Comparison of ENCODE assay signal across 8 mouse cellular contexts in genomic region chr19:7019191-7019590, GRCm38 (mm10). TPM values are rescaled to one million over a fixed set of nuclear protein-coding genes. Genes with fewer than 3 reads are reported as not detected.
A peak's percentile ranks its signal among the peaks of the same experiment; 100 is the strongest.
DNase-seq lines count a peak whose midpoint lies in the region; ATAC-seq and TF ChIP-seq lines count a peak whose summit lies in the region.

TSS of gene Fermt3 (minus strand) at chr19:7019469.

- TF ChIP-seq EP300 in heart, adult 2 months (IDR thresholded peaks at IDR 0.05; ENCODE audit: insufficient read depth, low read depth, low read length) = no peak

- DNase-seq in adrenal gland, adult 2 months = peak; percentile 44
- no peak for DNase-seq in adrenal gland, adult 8-10 months
- DNase-seq in heart, adult 2 months = peak; percentile 55 to 80
- peak; percentile 60 to 82 for DNase-seq in spleen, adult 2 months (ENCODE audit: low read depth in 1 of 2, low spot score in 2 of 2)
- DNase-seq in cerebellum, adult 8-10 months = no peak
- no peak for DNase-seq in layer of hippocampus, adult 8-10 months (ENCODE audit: low spot score in 2 of 2)

- H3K4me1 ChIP-seq in heart, adult 2 months (ENCODE audit: control insufficient read depth, insufficient read depth, low read length) = no peaks in the 10 kb centered on the region; the same call in 1 of the 2 replicates
- peaks cover 46% of the 10 kb centered on the region for H3K4me1 ChIP-seq in liver, embryonic 15.5 days (replicated peaks)
- H3K4me1 ChIP-seq in spleen, adult 2 months (ENCODE audit: control insufficient read depth, insufficient read depth, insufficient read length) = peaks cover 10% of the 10 kb centered on the region; the same call in 1 of the 2 replicates

- intact Hi-C loops in heart, adult 2 months (cut with DNase I) = no loop called here

- H3K27ac ChIP-seq in heart, adult 2 months = peak within 1 kb of the TSS; percentile 33; the same call in 1 of the 2 replicates
- H3K27ac ChIP-seq in liver, embryonic 15.5 days (replicated peaks) = peak within 1 kb of the TSS; percentile 92
- H3K27ac ChIP-seq in spleen, adult 2 months (ENCODE audit: insufficient read depth, low read length) = peak within 1 kb of the TSS; percentile 95

- no peak within 1 kb of the TSS for H3K9ac ChIP-seq in heart, adult 2 months (ENCODE audit: low read depth, low read length)
- peak within 1 kb of the TSS; percentile 84 for H3K9ac ChIP-seq in liver, embryonic 15.5 days

- WGBS in heart, adult 2 months = 40% methylated on average over 5 of the region's 5 CpGs
- WGBS in liver, embryonic 15.5 days (ENCODE audit: insufficient replicate concordance) = 12% methylated on average over 5 of the region's 5 CpGs
- 2% methylated on average over 5 of the region's 5 CpGs for WGBS in spleen, adult 2 months

- TF ChIP-seq CTCF in heart, adult 2 months (IDR thresholded peaks at IDR 0.05) = no peak
- no peak for TF ChIP-seq CTCF in spleen, adult 2 months (IDR thresholded peaks at IDR 0.05; ENCODE audit: extremely low read depth, insufficient read depth, insufficient read length, insufficient replicate concordance)

- H3K4me3 ChIP-seq in heart, adult 2 months = no peak within 1 kb of the TSS
- H3K4me3 ChIP-seq in liver, embryonic 15.5 days (replicated peaks) = peak within 1 kb of the TSS; percentile 73
- H3K4me3 ChIP-seq in spleen, adult 2 months (ENCODE audit: extremely low read depth, insufficient read depth, insufficient read length) = peak within 1 kb of the TSS; percentile 73

- TF ChIP-seq POLR2A in heart, adult 2 months (IDR thresholded peaks at IDR 0.05; ENCODE audit: insufficient read depth, low read depth, low read length) = 0 out of 2 replicates have a peak, but pooled peaks have one; percentile 33
- peak; percentile 37; the same call in 1 of the 2 replicates for TF ChIP-seq POLR2A in spleen, adult 2 months (IDR thresholded peaks at IDR 0.05; ENCODE audit: low read depth, low read length)

- H3K36me3 ChIP-seq in heart, adult 2 months (ENCODE audit: control insufficient read depth, insufficient read depth, low read length) = no peaks in the 10 kb centered on the region
- peaks cover 72% of the 10 kb centered on the region for H3K36me3 ChIP-seq in liver, embryonic 15.5 days (replicated peaks)
- H3K36me3 ChIP-seq in spleen, adult 2 months (ENCODE audit: control insufficient read depth, insufficient read depth, low read length) = peaks cover 26% of the 10 kb centered on the region

- peak within 1 kb of the TSS; percentile 88 for H3K4me2 ChIP-seq in liver, embryonic 15.5 days

- H3K9me3 ChIP-seq in liver, embryonic 15.5 days (replicated peaks) = no peaks in the 10 kb centered on the region

- H3K27me3 ChIP-seq in heart, adult 2 months (ENCODE audit: control insufficient read depth, insufficient read depth, low read length) = no peaks in the 10 kb centered on the region
- H3K27me3 ChIP-seq in liver, embryonic 15.5 days = no peaks in the 10 kb centered on the region
- no peaks in the 10 kb centered on the region for H3K27me3 ChIP-seq in spleen, adult 2 months (ENCODE audit: control insufficient read depth, insufficient read depth, low read length)

- ATAC-seq in CD4-positive, CD25-positive, alpha-beta regulatory T cell, adult 4 months = peak; percentile 83
- ATAC-seq in liver, embryonic 15.5 days (ENCODE audit: insufficient read depth) = peak; percentile 82

- H3K79me2 ChIP-seq in heart, adult 2 months (replicated peaks; ENCODE audit: control insufficient read depth, insufficient read depth, low read length) = no peaks in the 10 kb centered on the region

RNA-seq across cellular contexts. Expression of gene Fermt3, which starts in this region (rescaled TPM):
- 1 to 10 TPM; 6.7 to 7.1 TPM for total RNA-seq in adrenal gland, adult 2 months (2021)
- 10.4 and 10.8 TPM in 2 replicates for polyA plus RNA-seq in adrenal gland, adult 2 months (2012; rRNA removed)
- total RNA-seq in adrenal gland, adult 8-10 months (2022) = 10 to 100 TPM in 2 of 4 experiments, 1 to 10 TPM in 2; 6.4 to 10.8 (median 8.8) TPM
- 100 to 1,000 TPM; 272 to 479 TPM for polyA plus RNA-seq in CD4-positive, CD25-positive, alpha-beta regulatory T cell, adult 4 months (2017; shearing (Covaris generic))
- 1 to 10 TPM; 5.2 to 9.0 TPM for total RNA-seq in heart, adult 2 months (2021)
- 4.7 and 7.8 TPM in 2 replicates for polyA plus RNA-seq in heart, adult 2 months (2012; rRNA removed)
- polyA plus RNA-seq in liver, embryonic 15.5 days (2015; fragmentation: Nextera tagmentation; extraction: Ambion mirVana) = 105 and 118 TPM in 2 replicates
- 194 and 240 TPM in 2 replicates for polyA plus RNA-seq in spleen, adult 2 months (2012; rRNA removed)
- 10 to 100 TPM in 2 of 4 experiments, 1 to 10 TPM in 2; 3.7 to 17.8 (median 9.2) TPM for total RNA-seq in layer of hippocampus, adult 8-10 months (2022)

Comparison
In these comparisons a context has a peak if more than half of its experiments do, and no peak if none do; other contexts are left out.
1. DNase-seq: peak in adrenal gland, adult 2 months (single experiment), heart, adult 2 months (2 of 2) and spleen, adult 2 months (2 of 2); none in adrenal gland, adult 8-10 months (single experiment), cerebellum, adult 8-10 months (single experiment) and layer of hippocampus, adult 8-10 months (0 of 2).
2. H3K27ac ChIP-seq: peak in every context shown above with its lines; median percentile 95 in spleen, adult 2 months; 92 in liver, embryonic 15.5 days; 33 in heart, adult 2 months.